Mouse (Mus musculus) hindbrain, embryonic 12.5 days (tissue): Measurements from ENCODE around the gene Slc26a3. TPM values are rescaled to one million over a fixed set of nuclear protein-coding genes. Genes with fewer than 3 reads are reported as not detected.
A peak's percentile ranks its signal among the peaks of the same experiment; 100 is the strongest.

Experiments used
- ATAC-seq: fragments of 200-750 bp; cut with Nextera tagmentation; 2 replicates; pipeline ENCODE4 v1.8.0; 2017; ENCODE audit warnings: moderate TSS enrichment; ENCODE audit not compliant: low FRiP score
- H3K27ac ChIP-seq: fragments of 300-500 bp; sonication (generic); 2 replicates; pipeline ENCODE4 v1.5.1; 2016; ENCODE audit warnings: mild to moderate bottlenecking
- H3K27me3 ChIP-seq: fragments of 300-500 bp; sonication (generic); 2 replicates; pipeline ENCODE4 v1.6.1; 2016; ENCODE audit warnings: mild to moderate bottlenecking
- H3K36me3 ChIP-seq: fragments of 300-500 bp; sonication (generic); 2 replicates; pipeline ENCODE4 v1.6.1; 2016; ENCODE audit warnings: mild to moderate bottlenecking
- H3K4me1 ChIP-seq: fragments of 300-500 bp; sonication (generic); 2 replicates; pipeline ENCODE4 v1.6.1; 2016
- H3K4me2 ChIP-seq: fragments of 300-500 bp; sonication (generic); replicated peaks from 2 replicates; pipeline ENCODE4 v1.6.1; 2016; ENCODE audit warnings: mild to moderate bottlenecking
- H3K4me3 ChIP-seq: fragments of 300-500 bp; sonication (generic); 2 replicates; pipeline ENCODE4 v1.5.1; 2016; ENCODE audit warnings: mild to moderate bottlenecking
- H3K9ac ChIP-seq: fragments of 300-500 bp; sonication (generic); 2 replicates; pipeline ENCODE4 v1.6.1; 2016; ENCODE audit warnings: mild to moderate bottlenecking, moderate library complexity
- H3K9me3 ChIP-seq: fragments of 300-500 bp; sonication (generic); replicated peaks from 2 replicates; pipeline ENCODE4 v1.6.1; 2016; ENCODE audit warnings: mild to moderate bottlenecking
- WGBS: fragments of 180-500 bp; shearing (Covaris S2); methylation state at CpG from one replicate; pipeline ENCODE4 v1.1.7; 2016; 5-methylcytosine and 5-hydroxymethylcytosine counted together
- polyA plus RNA-seq: library from polyadenylated mRNA; unstranded; fragments of >200 nt; fragmentation: Nextera tagmentation; extraction: Ambion mirVana; gene quantifications from 2 replicates; pipeline ENCODE4 v1.2.1, GENCODE M21; 2016

Slc26a3 gene
- polyA plus RNA-seq, 1 experiment from 2014 or later, result not detected

DNA sequence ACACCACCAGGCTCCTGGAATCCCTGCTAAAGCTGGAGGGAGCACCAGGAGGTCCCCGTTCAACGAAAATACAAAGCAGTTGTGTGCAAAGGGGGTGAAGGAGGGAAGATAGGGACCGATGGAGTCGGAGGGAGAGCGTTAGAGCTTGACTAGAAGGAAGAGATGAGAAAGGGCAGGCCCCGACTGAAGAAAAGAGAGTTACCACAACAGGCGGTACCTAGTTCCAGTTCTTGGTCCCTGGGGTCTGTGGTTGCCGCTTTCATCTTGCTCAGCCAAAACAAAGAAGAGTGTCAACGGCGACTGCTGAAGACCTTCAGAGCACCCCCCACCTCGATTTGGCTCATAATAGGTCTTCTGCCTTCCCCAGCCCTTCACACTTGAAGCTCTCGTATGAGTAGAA is 109.5 kb downstream of the Slc26a3 start:
- 2% methylated on average over 12 of the region's 12 CpGs for WGBS
- H3K4me3 ChIP-seq, result peak overlapping the region; percentile 88
- peak overlapping the region; percentile 76 for H3K9ac ChIP-seq
- ATAC-seq, result peak; percentile 18; the same call in 1 of the 2 replicates
- H3K4me1 ChIP-seq, result peaks cover 15% of the 10 kb centered on the region
- H3K27me3 ChIP-seq, result no peaks in the 10 kb centered on the region
- H3K27ac ChIP-seq, result peak overlapping the region; percentile 95
- H3K36me3 ChIP-seq, result no peaks in the 10 kb centered on the region
- no peaks in the 10 kb centered on the region for H3K9me3 ChIP-seq
- H3K4me2 ChIP-seq, result peak overlapping the region; percentile 73

DNA sequence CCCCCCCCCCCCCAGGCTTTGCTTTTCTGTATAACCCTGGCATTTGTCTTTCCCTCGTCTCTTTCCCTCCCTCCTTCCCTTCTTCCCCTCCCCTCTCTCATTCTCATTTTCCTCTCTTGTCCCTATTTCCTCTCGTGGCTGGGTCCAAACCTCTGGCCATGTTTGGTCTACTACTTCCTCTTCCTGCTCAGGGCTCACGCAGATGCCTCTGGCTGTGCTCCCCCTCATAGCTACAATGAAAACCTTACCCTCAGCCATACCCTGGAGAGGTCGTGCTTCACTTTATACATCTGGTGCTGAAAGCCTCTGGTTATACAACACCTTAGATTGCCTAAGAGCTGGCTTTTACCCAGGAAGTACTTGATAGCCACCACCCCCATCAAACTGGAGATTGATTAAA is 110.6 kb downstream of the Slc26a3 start:
- no peaks in the 10 kb centered on the region for H3K27me3 ChIP-seq
- H3K9me3 ChIP-seq, result no peaks in the 10 kb centered on the region
- H3K4me3 ChIP-seq, result no peak overlapping the region
- H3K4me2 ChIP-seq, result no peak overlapping the region
- ATAC-seq, result no peak
- H3K36me3 ChIP-seq, result no peaks in the 10 kb centered on the region
- H3K9ac ChIP-seq, result no peak overlapping the region
- WGBS, result 63% methylated on average over 4 of the region's 4 CpGs
- peaks cover 15% of the 10 kb centered on the region for H3K4me1 ChIP-seq
- H3K27ac ChIP-seq, result no peak overlapping the region

- H3K27me3 ChIP-seq, result no peaks in the 10 kb centered on the region
These were observed 112.5 kb downstream of the Slc26a3 start for GRCm38 (mm10) chr12:31503211-31503610.

GRCm38 (mm10) chr12:31507718-31508364 is 117.2 kb downstream of the Slc26a3 start:
- H3K4me1 ChIP-seq, result no peaks in the 10 kb centered on the region
- H3K4me3 ChIP-seq, result no peak overlapping the region
- no peak overlapping the region for H3K27ac ChIP-seq
- H3K9ac ChIP-seq, result no peak overlapping the region
- WGBS, result 48% methylated on average over 6 of the region's 6 CpGs
- ATAC-seq, result no peak
- H3K27me3 ChIP-seq, result no peaks in the 10 kb centered on the region
- H3K36me3 ChIP-seq, result no peaks in the 10 kb centered on the region
- H3K4me2 ChIP-seq, result no peak overlapping the region
- no peaks in the 10 kb centered on the region for H3K9me3 ChIP-seq

More at GRCm38 (mm10) chr12:31503211-31503610, 112.5 kb downstream of the Slc26a3 start:
- no peak overlapping the region for H3K4me3 ChIP-seq
- H3K9me3 ChIP-seq, result no peaks in the 10 kb centered on the region
- peaks cover 9% of the 10 kb centered on the region for H3K4me1 ChIP-seq
- ATAC-seq, result no peak
- no peak overlapping the region for H3K4me2 ChIP-seq
- no peak overlapping the region for H3K9ac ChIP-seq
- H3K36me3 ChIP-seq, result no peaks in the 10 kb centered on the region
- no peak overlapping the region for H3K27ac ChIP-seq

- ATAC-seq, result no peak
- no peaks in the 10 kb centered on the region for H3K4me1 ChIP-seq
- H3K9me3 ChIP-seq, result no peaks in the 10 kb centered on the region
- H3K27ac ChIP-seq, result no peak overlapping the region
- no peak overlapping the region for H3K4me3 ChIP-seq
- H3K4me2 ChIP-seq, result no peak overlapping the region
- H3K36me3 ChIP-seq, result no peaks in the 10 kb centered on the region
- H3K9ac ChIP-seq, result no peak overlapping the region
- H3K27me3 ChIP-seq, result no peaks in the 10 kb centered on the region
- 84% methylated on average over 6 of the region's 6 CpGs for WGBS
These were observed 117.8 kb downstream of the Slc26a3 start for GRCm38 (mm10) chr12:31508496-31508895.

GRCm38 (mm10) chr12:31511218-31511617 is 120.5 kb downstream of the Slc26a3 start:
- H3K27ac ChIP-seq, result no peak overlapping the region
- no peaks in the 10 kb centered on the region for H3K9me3 ChIP-seq
- WGBS, result 65% methylated on average over 4 of the region's 5 CpGs
- H3K36me3 ChIP-seq, result no peaks in the 10 kb centered on the region
- H3K4me1 ChIP-seq, result no peaks in the 10 kb centered on the region
- no peaks in the 10 kb centered on the region for H3K27me3 ChIP-seq
- ATAC-seq, result no peak
- H3K4me3 ChIP-seq, result no peak overlapping the region
- H3K4me2 ChIP-seq, result no peak overlapping the region
- H3K9ac ChIP-seq, result no peak overlapping the region

GRCm38 (mm10) chr12:31512634-31513411 is 122.2 kb downstream of the Slc26a3 start:
- H3K27me3 ChIP-seq, result no peaks in the 10 kb centered on the region
- no peak overlapping the region for H3K4me2 ChIP-seq
- H3K4me1 ChIP-seq, result no peaks in the 10 kb centered on the region
- no peak overlapping the region for H3K27ac ChIP-seq
- 92% methylated on average over 14 of the region's 14 CpGs for WGBS
- no peak for ATAC-seq
- H3K4me3 ChIP-seq, result no peak overlapping the region
- H3K9me3 ChIP-seq, result no peaks in the 10 kb centered on the region
- H3K36me3 ChIP-seq, result no peaks in the 10 kb centered on the region
- H3K9ac ChIP-seq, result no peak overlapping the region

GRCm38 (mm10) chr12:31513724-31514503 is 123.2 kb downstream of the Slc26a3 start:
- no peak for ATAC-seq
- Histone ChIP-seq H3K36me3 (no peaks in the 10 kb centered on the region), H3K4me1 (no peaks in the 10 kb centered on the region), H3K9ac (no peak overlapping the region), H3K4me3 (no peak overlapping the region), H3K27ac (no peak overlapping the region), H3K4me2 (no peak overlapping the region), H3K9me3 (no peaks in the 10 kb centered on the region), H3K27me3 (no peaks in the 10 kb centered on the region)
- WGBS, result 84% methylated on average over 6 of the region's 6 CpGs

- Histone ChIP-seq H3K4me1 (no peaks in the 10 kb centered on the region), H3K27me3 (no peaks in the 10 kb centered on the region), H3K27ac (no peak overlapping the region), H3K4me3 (no peak overlapping the region), H3K36me3 (no peaks in the 10 kb centered on the region), H3K4me2 (no peak overlapping the region), H3K9ac (no peak overlapping the region), H3K9me3 (no peaks in the 10 kb centered on the region)
- no peak for ATAC-seq
- 81% methylated on average over 6 of the region's 6 CpGs for WGBS
These were observed 129.4 kb downstream of the Slc26a3 start for GRCm38 (mm10) chr12:31520119-31520518.

- ATAC-seq, result no peak; the same call in 1 of the 2 replicates
- Histone ChIP-seq H3K4me3 (no peak overlapping the region), H3K4me2 (no peak overlapping the region), H3K27me3 (no peaks in the 10 kb centered on the region), H3K9ac (no peak overlapping the region), H3K36me3 (no peaks in the 10 kb centered on the region), H3K9me3 (no peaks in the 10 kb centered on the region), H3K27ac (no peak overlapping the region), H3K4me1 (no peaks in the 10 kb centered on the region)
- WGBS, result 67% methylated on average over 3 of the region's 3 CpGs
These were observed 130.7 kb downstream of the Slc26a3 start for GRCm38 (mm10) chr12:31521371-31521770.
